9 mouse cellular contexts compared by ENCODE assay signal in genomic region chr2:29016599-29017587, GRCm38 (mm10). TPM values are rescaled to one million over a fixed set of nuclear protein-coding genes. Genes with fewer than 3 reads are reported as not detected.
DNase-seq lines count a peak whose midpoint lies in the region; ATAC-seq and TF ChIP-seq lines count a peak whose summit lies in the region.
"Had no signal": no experiment of that assay in that cellular context is flagged by ENCODE, and none has a peak within 500 bp of the region (broad histone marks: within the 10 kb centered on the region; RNA-seq: fewer than 3 reads in every experiment).

No protein-coding gene starts in this region.

- 63% methylated on average over 27 of the region's 27 CpGs for WGBS in liver, postnatal 0 days (ENCODE audit: insufficient replicate concordance)
- 44% methylated on average over 27 of the region's 27 CpGs for WGBS in hindbrain, embryonic 13.5 days
- WGBS in neural tube, embryonic 15.5 days: 39% methylated on average over 27 of the region's 27 CpGs

- no peaks in the 10 kb centered on the region for H3K4me1 ChIP-seq in liver, postnatal 0 days (ENCODE audit: insufficient read depth)
- peaks cover 31% of the 10 kb centered on the region for H3K4me1 ChIP-seq in hindbrain, embryonic 13.5 days (replicated peaks)
- H3K4me1 ChIP-seq in neural tube, embryonic 15.5 days: peaks cover 27% of the 10 kb centered on the region

- TF ChIP-seq CTCF in liver, postnatal 0 days (IDR thresholded peaks at IDR 0.05; ENCODE audit: low read depth): no peak
- TF ChIP-seq CTCF in gastrocnemius, adult 2 months (IDR thresholded peaks at IDR 0.05): no peak

- TF ChIP-seq EP300 in liver, postnatal 0 days (IDR thresholded peaks at IDR 0.05; ENCODE audit: low read depth): no peak

- intact Hi-C loops in gastrocnemius, adult 2 months (cut with DNase I): no loop called here

- no peak overlapping the region for H3K4me3 ChIP-seq in liver, postnatal 0 days (ENCODE audit: low read depth, low read length)
- H3K4me3 ChIP-seq in hindbrain, embryonic 13.5 days: no peak overlapping the region
- H3K4me3 ChIP-seq in neural tube, embryonic 15.5 days (replicated peaks): no peak overlapping the region
- no peak overlapping the region for H3K4me3 ChIP-seq in gastrocnemius, adult 2 months
- H3K4me3 ChIP-seq: layer of hippocampus, adult 2 months had no signal

- H3K27ac ChIP-seq in liver, postnatal 0 days (ENCODE audit: low read depth): no peak overlapping the region
- H3K27ac ChIP-seq in hindbrain, embryonic 13.5 days: peak overlapping the region; percentile 86
- peak overlapping the region; percentile 79 for H3K27ac ChIP-seq in neural tube, embryonic 15.5 days (replicated peaks)
- H3K27ac ChIP-seq in gastrocnemius, adult 2 months: no peak overlapping the region
- H3K27ac ChIP-seq: layer of hippocampus, adult 2 months had no signal

- DNase-seq in liver, postnatal 0 days: peak; percentile 34
- DNase-seq in liver: no peak
- DNase-seq in embryo, embryonic 10.5 days (ENCODE audit: low spot score): peak; percentile 76
- DNase-seq in urinary bladder, adult 2 months (ENCODE audit: low spot score): no peak
- no peak for DNase-seq in gastrocnemius, adult 2 months
- DNase-seq in spleen, adult 12 weeks (ENCODE audit: low spot score): no peak

- no peaks in the 10 kb centered on the region for H3K36me3 ChIP-seq in liver, postnatal 0 days (replicated peaks; ENCODE audit: insufficient read depth, low read length)
- H3K36me3 ChIP-seq in hindbrain, embryonic 13.5 days: no peaks in the 10 kb centered on the region
- no peaks in the 10 kb centered on the region for H3K36me3 ChIP-seq in neural tube, embryonic 15.5 days

- ATAC-seq in liver, postnatal 0 days: no peak
- ATAC-seq in hindbrain, embryonic 13.5 days (ENCODE audit: low FRiP score): peak; percentile 69
- peak; percentile 49; the same call in 1 of the 2 replicates for ATAC-seq in neural tube, embryonic 15.5 days (ENCODE audit: low FRiP score)

- no peak overlapping the region for H3K9ac ChIP-seq in liver, postnatal 0 days (replicated peaks)
- H3K9ac ChIP-seq in hindbrain, embryonic 13.5 days: peak overlapping the region; percentile 53
- H3K9ac ChIP-seq in neural tube, embryonic 15.5 days (replicated peaks): peak overlapping the region; percentile 24; the same call in 1 of the 2 replicates

- no peaks in the 10 kb centered on the region for H3K9me3 ChIP-seq in liver, postnatal 0 days (ENCODE audit: low read length)
- no peaks in the 10 kb centered on the region for H3K9me3 ChIP-seq in hindbrain, embryonic 13.5 days
- H3K9me3 ChIP-seq in neural tube, embryonic 15.5 days (replicated peaks): no peaks in the 10 kb centered on the region

- H3K27me3 ChIP-seq in liver, postnatal 0 days (ENCODE audit: insufficient read depth, low read length): no peaks in the 10 kb centered on the region
- peaks cover 40% of the 10 kb centered on the region for H3K27me3 ChIP-seq in hindbrain, embryonic 13.5 days
- H3K27me3 ChIP-seq in neural tube, embryonic 15.5 days (replicated peaks): peaks cover 7% of the 10 kb centered on the region; the same call in 1 of the 2 replicates

- no peak overlapping the region for H3K4me2 ChIP-seq in liver, postnatal 0 days (ENCODE audit: low read depth, low read length)
- peak overlapping the region; percentile 34 for H3K4me2 ChIP-seq in hindbrain, embryonic 13.5 days
- H3K4me2 ChIP-seq in neural tube, embryonic 15.5 days: peak overlapping the region; percentile 42

RNA-seq across cellular contexts. Expression of gene Cfap77, which starts 38.0 kb away (rescaled TPM):
- polyA plus RNA-seq in liver, postnatal 0 days (2015; fragmentation: Nextera tagmentation; extraction: Ambion mirVana): 0.06 TPM in 1 of 2 replicates, not detected in the other
- 0.18 and 0.22 TPM in 2 replicates for polyA plus RNA-seq in hindbrain, embryonic 13.5 days (2015; fragmentation: Nextera tagmentation; extraction: Ambion mirVana)
- 0.47 and 0.49 TPM in 2 replicates for polyA plus RNA-seq in neural tube, embryonic 15.5 days (2015; fragmentation: Nextera tagmentation; extraction: Ambion mirVana)
- polyA plus RNA-seq in urinary bladder, adult 2 months (2012; rRNA removed): 0.06 and 0.16 TPM in 2 replicates
- total RNA-seq in gastrocnemius, adult 2 months (2021): not detected

RNA-seq across cellular contexts. Expression of gene Ttf1, which starts 43.2 kb away (rescaled TPM):
- 3.0 and 3.1 TPM in 2 replicates for polyA plus RNA-seq in liver, postnatal 0 days (2015; fragmentation: Nextera tagmentation; extraction: Ambion mirVana)
- 8.4 and 10.1 TPM in 2 replicates for polyA plus RNA-seq in hindbrain, embryonic 13.5 days (2015; fragmentation: Nextera tagmentation; extraction: Ambion mirVana)
- 5.7 and 8.0 TPM in 2 replicates for polyA plus RNA-seq in neural tube, embryonic 15.5 days (2015; fragmentation: Nextera tagmentation; extraction: Ambion mirVana)
- 15.0 and 16.7 TPM in 2 replicates for polyA plus RNA-seq in urinary bladder, adult 2 months (2012; rRNA removed)
- 1 to 10 TPM; 4.4 to 6.0 TPM for total RNA-seq in gastrocnemius, adult 2 months (2021)

Comparison
In these comparisons a context has a peak if more than half of its experiments do, and no peak if none do; other contexts are left out.
1. DNase-seq: peak in liver, postnatal 0 days (single experiment) and embryo, embryonic 10.5 days (single experiment); none in liver (single experiment), urinary bladder, adult 2 months (single experiment), gastrocnemius, adult 2 months (single experiment) and spleen, adult 12 weeks (single experiment).
2. H3K27ac ChIP-seq: peak in hindbrain, embryonic 13.5 days (single experiment) and neural tube, embryonic 15.5 days (single experiment); none in liver, postnatal 0 days (single experiment) and gastrocnemius, adult 2 months (single experiment).